Mouse (Mus musculus): ENCODE measurements at regions not wholly inside any gene's neighbourhood (a gene's known extent, or its start where the extent isn't known, plus 50 kb on each side); places are given as distances from the start of the nearest gene placed in this dataset.

DNA sequence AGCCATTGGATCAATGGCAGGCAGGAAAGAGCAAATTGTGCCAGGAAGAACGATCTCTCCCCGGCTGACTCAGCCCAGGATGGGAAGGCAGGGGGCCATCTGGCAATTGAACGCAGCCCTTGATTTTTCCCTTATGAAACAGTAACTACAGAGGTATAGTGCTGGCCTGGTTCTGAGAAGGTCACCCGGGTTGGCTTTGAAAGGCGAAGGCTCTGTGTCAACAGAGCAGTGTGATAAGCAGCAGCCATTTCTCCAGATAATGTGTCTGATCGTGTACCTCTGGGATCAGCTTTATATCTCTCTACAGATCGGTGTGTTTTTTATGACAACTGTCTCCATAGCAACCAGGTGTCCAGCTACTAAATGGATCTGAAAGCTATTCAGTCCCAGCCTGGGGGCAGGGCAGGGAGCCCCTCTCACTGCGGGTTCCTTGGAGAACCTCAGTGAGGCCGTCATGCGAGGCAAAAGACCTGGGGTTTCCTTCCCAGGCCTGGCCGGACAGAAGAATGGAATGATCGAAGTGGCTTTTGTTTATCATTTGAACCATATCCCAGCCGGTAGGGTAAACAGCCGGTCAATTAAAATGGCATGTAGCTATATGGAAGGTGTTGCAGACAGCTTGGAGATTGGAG, 67.8 kb upstream of the Irf2bp2 start:
- Histone ChIP-seq H3K9ac (replicated peaks) (no peak overlapping the region), H3K9me3 (no peaks in the 10 kb centered on the region), H3K27ac (replicated peaks) (peak overlapping the region; percentile 86), H3K4me3 (no peak overlapping the region), H3K4me2 (replicated peaks) (peak overlapping the region; percentile 25), H3K4me1 (peaks cover 71% of the 10 kb centered on the region), H3K27me3 (no peaks in the 10 kb centered on the region), H3K36me3 (no peaks in the 10 kb centered on the region)
- 17% methylated on average over 14 of the region's 14 CpGs for WGBS
- 0 out of 2 replicates have a peak, but pooled peaks have one; percentile 12 for ATAC-seq (replicated peaks)

DNA sequence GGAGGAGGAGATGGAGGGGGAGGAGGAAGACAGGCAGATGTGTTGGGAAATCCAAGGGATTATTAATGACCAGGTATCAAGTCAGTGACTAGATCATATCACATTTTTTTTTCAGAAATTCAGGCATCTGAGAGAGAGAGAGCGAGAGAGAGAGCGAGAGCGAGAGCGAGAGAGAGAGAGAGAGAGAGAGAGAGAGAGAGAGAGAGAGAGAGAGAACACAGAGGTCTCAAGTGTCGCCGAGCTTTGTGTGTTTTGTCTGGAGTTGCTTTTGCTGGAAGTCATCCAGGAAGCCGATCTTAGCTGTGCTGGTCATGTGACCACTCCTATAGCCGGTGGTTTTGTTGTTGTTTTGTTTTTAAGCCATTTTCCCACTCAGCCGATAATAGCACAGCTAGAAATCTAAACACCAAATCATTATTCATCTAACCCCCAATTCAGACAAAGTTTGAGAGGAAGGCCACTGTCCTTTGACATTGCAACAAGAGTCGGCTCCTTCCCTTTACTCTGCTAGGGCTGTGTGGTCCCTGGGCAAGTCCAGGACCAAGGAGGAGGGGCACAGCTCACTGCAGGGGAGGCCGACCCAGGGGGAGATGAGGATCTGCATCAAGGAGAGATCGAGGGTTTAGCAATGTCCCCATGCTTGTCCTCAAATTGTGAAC, 67.0 kb upstream of the Irf2bp2 start:
- H3K9me3 ChIP-seq: no peaks in the 10 kb centered on the region
- no peaks in the 10 kb centered on the region for H3K27me3 ChIP-seq
- no peak overlapping the region for H3K4me3 ChIP-seq
- 0% methylated on average over 11 of the region's 12 CpGs for WGBS
- H3K9ac ChIP-seq (replicated peaks): peak overlapping the region; percentile 35
- peak; percentile 27; the same call in 1 of the 2 replicates for ATAC-seq (replicated peaks)
- no peaks in the 10 kb centered on the region for H3K36me3 ChIP-seq
- H3K4me1 ChIP-seq: peaks cover 65% of the 10 kb centered on the region
- H3K4me2 ChIP-seq (replicated peaks): peak overlapping the region; percentile 25
- H3K27ac ChIP-seq (replicated peaks): peak overlapping the region; percentile 86

DNA sequence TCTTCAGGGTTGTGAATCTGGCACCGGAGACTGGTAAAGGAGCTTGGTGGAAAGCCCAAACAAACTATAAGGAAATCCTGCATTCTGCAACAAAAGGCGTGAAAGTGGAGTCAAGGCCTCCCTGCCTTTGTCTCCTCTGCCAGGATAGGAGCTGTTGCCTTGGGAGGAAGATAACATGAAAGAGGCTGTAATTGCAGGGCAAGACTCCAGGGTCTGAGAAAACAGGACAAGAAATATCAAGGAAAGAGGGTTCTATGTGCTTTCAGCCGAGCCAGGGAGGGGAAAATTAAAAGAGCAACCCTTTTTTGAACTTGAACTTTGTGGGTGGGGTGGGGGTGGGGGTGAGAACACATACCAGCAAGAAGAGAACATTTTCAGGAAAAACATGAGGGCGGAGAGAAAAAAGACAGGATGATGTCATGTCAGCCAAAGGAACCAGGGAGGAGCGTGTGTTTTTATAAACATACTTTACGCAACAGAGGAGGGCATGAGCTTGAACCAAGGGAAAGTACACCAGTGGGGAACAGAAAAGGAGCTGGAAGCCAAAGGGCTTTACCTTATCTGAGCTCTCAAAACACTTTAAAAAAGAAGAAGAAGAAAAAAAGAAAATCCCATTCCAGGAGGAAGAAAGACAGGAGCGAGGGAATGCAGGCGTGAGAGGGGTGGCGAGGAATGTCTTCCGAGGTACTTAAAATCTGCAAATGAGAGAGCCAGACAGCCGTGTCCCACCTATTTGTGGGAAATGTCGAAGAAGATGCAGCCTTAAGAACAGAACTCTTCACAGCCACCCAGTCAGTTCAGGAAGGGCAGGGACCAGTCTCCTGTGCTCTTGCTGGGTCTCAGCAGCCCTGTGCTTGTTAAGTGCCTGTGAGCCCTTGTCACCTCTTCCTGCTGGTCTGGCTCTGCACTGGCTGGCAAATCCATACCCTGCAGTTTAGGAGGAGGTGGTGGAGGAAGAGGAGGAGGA, 66.2 kb upstream of the Irf2bp2 start:
- H3K4me3 ChIP-seq: no peak overlapping the region

DNA sequence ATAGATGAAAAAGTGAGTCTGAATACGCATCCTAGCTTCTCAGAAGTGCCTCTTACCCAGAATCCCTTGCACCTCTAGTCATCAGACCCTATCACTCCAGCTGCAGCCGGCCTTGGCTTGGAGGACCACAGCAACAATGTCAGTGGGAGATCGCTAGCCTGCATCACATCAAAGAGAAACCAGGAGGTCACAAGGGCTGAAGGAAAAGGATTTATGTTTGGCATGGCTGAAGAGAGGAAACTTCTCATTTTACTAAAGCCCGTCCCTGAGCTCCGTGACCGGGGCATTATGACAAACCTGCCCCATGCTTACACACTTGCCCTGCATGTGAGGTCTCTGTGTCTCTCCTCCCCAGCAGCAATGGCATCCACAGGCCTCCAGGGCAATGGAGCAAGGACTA, 63.8 kb upstream of the Irf2bp2 start:
- Histone ChIP-seq H3K4me2 (replicated peaks) (no peak overlapping the region), H3K27ac (replicated peaks) (no peak overlapping the region), H3K9me3 (no peaks in the 10 kb centered on the region), H3K27me3 (no peaks in the 10 kb centered on the region), H3K36me3 (no peaks in the 10 kb centered on the region), H3K4me1 (peaks cover 42% of the 10 kb centered on the region), H3K4me3 (no peak overlapping the region), H3K9ac (replicated peaks) (no peak overlapping the region)
- WGBS: 80% methylated on average over 6 of the region's 6 CpGs
- no peak for ATAC-seq (replicated peaks)

More for the DNA sequence above, 66.2 kb upstream of the Irf2bp2 start:
- 0 out of 2 replicates have a peak, but pooled peaks have one; percentile 15 for ATAC-seq (replicated peaks)
- peak overlapping the region; percentile 25 for H3K4me2 ChIP-seq (replicated peaks)
- H3K4me1 ChIP-seq: peaks cover 57% of the 10 kb centered on the region
- WGBS: 41% methylated on average over 12 of the region's 12 CpGs
- H3K27ac ChIP-seq (replicated peaks): peak overlapping the region; percentile 86
- no peaks in the 10 kb centered on the region for H3K36me3 ChIP-seq
- no peaks in the 10 kb centered on the region for H3K27me3 ChIP-seq
- peak overlapping the region; percentile 35 for H3K9ac ChIP-seq (replicated peaks)
- no peaks in the 10 kb centered on the region for H3K9me3 ChIP-seq

DNA sequence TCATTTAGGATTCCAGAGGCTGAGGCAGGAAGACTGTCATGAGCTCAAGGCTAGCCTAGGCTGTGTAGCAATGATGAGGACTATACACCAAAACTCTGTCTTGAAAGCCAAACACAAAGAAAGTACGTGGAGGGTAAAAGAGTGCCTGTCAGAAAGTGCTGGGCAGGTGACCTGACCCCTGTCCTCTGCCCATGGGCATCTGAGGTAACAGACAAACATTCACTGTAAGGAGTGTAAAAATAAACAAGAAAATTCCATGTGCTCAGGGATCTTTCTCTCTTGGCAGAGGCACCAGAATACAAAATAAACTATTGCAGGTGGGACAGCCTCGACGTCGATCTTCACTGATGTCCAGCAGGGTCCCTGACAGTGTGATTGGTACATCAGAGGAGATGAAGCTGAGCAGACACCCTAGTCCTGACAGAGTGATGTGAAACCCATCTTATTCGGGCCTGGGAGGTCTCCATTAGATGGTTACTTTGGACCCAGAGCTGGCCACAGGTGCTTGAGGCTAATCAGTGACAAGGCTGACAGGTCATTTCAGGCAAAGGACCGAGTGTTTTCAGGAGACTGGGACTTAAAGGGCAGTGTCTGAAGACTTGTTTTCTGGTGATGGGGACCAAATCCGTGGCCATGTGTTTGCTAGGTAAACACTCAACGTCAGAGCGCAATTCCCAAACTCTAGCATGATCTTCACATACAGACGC, 62.9 kb upstream of the Irf2bp2 start:
- Histone ChIP-seq H3K4me3 (no peak overlapping the region), H3K9me3 (no peaks in the 10 kb centered on the region), H3K4me1 (peaks cover 34% of the 10 kb centered on the region), H3K9ac (replicated peaks) (no peak overlapping the region), H3K36me3 (no peaks in the 10 kb centered on the region), H3K27ac (replicated peaks) (no peak overlapping the region), H3K4me2 (replicated peaks) (no peak overlapping the region), H3K27me3 (no peaks in the 10 kb centered on the region)
- WGBS: 87% methylated on average over 10 of the region's 10 CpGs
- ATAC-seq (replicated peaks): no peak

DNA sequence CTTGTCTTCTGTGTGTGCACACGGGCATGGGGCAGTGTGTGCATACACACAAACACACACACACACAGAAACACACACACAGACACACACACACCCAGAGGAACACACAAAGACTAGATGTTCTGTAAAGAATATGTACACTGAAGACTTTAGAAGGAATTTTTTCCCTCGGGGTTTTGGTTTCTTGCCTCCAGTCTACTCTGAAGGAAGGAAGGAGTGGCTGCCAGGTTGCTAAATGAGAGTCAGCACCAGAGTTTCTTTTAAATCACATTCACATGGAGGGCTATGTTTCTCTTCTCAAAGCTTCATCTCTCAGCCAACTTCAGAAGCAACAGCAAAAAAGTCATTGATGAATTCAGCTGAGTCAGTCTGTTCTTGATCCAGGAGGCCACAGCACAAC, 61.8 kb upstream of the Irf2bp2 start:
- no peak overlapping the region for H3K27ac ChIP-seq (replicated peaks)
- no peak overlapping the region for H3K4me2 ChIP-seq (replicated peaks)
- no peaks in the 10 kb centered on the region for H3K27me3 ChIP-seq
- H3K4me3 ChIP-seq: no peak overlapping the region
- H3K4me1 ChIP-seq: peaks cover 22% of the 10 kb centered on the region
- WGBS: 79% methylated on average over 2 of the region's 2 CpGs
- ATAC-seq (replicated peaks): no peak
- no peaks in the 10 kb centered on the region for H3K9me3 ChIP-seq
- H3K9ac ChIP-seq (replicated peaks): no peak overlapping the region
- H3K36me3 ChIP-seq: no peaks in the 10 kb centered on the region

DNA sequence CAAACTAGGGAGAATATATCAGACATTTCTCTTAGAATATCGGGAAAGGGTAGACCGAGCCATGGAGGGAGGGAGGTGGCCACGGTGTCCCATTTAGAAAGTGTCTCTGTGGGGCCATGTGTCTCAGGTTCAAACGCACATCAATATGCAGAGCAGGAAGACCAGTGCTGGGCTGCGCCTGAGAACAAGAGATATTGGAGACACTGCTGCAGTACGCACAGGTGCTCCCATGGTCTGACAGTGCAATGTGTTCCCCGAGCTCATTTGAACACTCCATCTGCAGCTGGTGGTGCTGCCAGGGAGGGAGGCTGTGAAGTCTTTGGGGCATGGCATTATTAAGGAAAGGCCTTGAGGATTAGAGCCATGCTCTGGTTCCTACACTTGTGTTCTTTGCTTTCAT, 60.6 kb upstream of the Irf2bp2 start:
- Histone ChIP-seq H3K4me1 (peaks cover 10% of the 10 kb centered on the region), H3K9me3 (no peaks in the 10 kb centered on the region), H3K27ac (replicated peaks) (peak overlapping the region; percentile 55), H3K4me3 (no peak overlapping the region), H3K9ac (replicated peaks) (0 out of 2 replicates have a peak overlapping the region, but pooled peaks have one; percentile 21), H3K4me2 (replicated peaks) (no peak overlapping the region), H3K27me3 (no peaks in the 10 kb centered on the region), H3K36me3 (no peaks in the 10 kb centered on the region)
- WGBS: 71% methylated on average over 7 of the region's 7 CpGs
- no peak for ATAC-seq (replicated peaks)

DNA sequence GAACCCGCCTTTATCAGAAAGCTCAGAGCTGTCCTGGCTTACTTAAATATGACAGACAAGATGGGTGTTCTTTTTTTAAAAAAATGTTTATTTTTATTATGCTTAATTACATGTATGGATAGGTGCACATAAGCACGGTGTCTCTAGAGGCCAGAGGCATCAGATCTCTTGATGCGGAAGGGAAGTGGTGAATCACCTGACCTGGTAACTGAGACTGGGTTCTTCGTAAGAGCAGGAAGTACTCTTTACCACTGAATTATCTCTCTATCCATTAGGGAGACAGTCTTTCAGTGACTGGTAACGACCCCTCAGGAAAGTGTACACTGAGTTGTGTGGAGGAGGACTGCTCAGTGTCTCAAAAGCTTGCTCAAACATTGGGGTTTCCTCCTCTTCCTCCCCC, 58.4 kb upstream of the Irf2bp2 start:
- H3K36me3 ChIP-seq: no peaks in the 10 kb centered on the region
- H3K27me3 ChIP-seq: no peaks in the 10 kb centered on the region
- H3K4me1 ChIP-seq: peaks cover 9% of the 10 kb centered on the region; the same call in 1 of the 2 replicates
- no peak overlapping the region for H3K9ac ChIP-seq (replicated peaks)
- WGBS: 84% methylated on average over 5 of the region's 5 CpGs
- no peak overlapping the region for H3K4me2 ChIP-seq (replicated peaks)
- no peaks in the 10 kb centered on the region for H3K9me3 ChIP-seq
- ATAC-seq (replicated peaks): no peak
- no peak overlapping the region for H3K4me3 ChIP-seq
- H3K27ac ChIP-seq (replicated peaks): no peak overlapping the region

DNA sequence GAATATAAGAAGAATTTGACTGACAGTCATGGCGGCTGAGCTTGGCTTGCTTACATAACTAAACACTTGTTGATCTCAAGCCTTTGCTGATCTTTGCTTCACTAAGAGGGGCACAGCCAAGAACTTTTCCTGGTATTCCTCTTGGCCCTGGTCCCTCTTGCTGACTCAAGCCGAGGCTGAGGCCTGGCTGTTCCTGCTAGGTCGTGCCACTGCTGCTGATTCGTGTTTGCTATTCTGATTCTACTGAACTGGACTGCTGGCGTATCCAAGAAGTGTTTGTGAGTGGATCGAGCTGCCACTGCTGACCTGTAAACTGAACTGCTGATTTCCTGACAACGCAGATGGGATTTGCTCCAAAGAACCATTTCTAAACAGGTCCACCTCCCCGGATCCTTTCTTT, 57.2 kb upstream of the Irf2bp2 start:
- Histone ChIP-seq H3K27me3 (no peaks in the 10 kb centered on the region), H3K4me1 (peaks cover 9% of the 10 kb centered on the region; the same call in 1 of the 2 replicates), H3K36me3 (no peaks in the 10 kb centered on the region), H3K9me3 (no peaks in the 10 kb centered on the region), H3K9ac (replicated peaks) (no peak overlapping the region), H3K27ac (replicated peaks) (no peak overlapping the region), H3K4me3 (no peak overlapping the region), H3K4me2 (replicated peaks) (no peak overlapping the region)
- ATAC-seq (replicated peaks): no peak
- 89% methylated on average over 8 of the region's 8 CpGs for WGBS

DNA sequence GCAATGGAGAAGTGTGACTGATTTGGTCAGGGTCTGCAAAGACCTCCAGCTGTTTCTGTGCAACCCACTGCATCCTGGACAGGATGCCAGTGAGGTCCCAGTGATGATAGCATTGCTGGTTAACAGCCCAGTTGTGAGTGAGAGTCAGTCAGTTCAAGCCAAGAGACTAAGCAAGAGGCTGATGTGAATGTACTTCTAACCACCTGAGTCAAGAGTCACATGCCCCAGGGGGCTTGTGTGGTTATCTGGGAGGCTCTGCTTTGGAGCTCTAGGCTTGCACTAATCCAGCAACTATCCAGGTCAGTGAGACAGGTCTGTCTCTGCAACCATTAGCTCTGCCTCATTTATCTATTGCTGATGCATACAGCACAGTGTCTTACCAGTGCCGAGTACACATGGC, 55.5 kb upstream of the Irf2bp2 start:
- no peaks in the 10 kb centered on the region for H3K36me3 ChIP-seq
- peaks cover 5% of the 10 kb centered on the region; the same call in 1 of the 2 replicates for H3K4me1 ChIP-seq
- 94% methylated on average over 1 of the region's 1 CpGs for WGBS
- no peaks in the 10 kb centered on the region for H3K9me3 ChIP-seq
- H3K27ac ChIP-seq (replicated peaks): no peak overlapping the region
- H3K4me3 ChIP-seq: no peak overlapping the region
- no peak for ATAC-seq (replicated peaks)
- H3K9ac ChIP-seq (replicated peaks): no peak overlapping the region
- no peaks in the 10 kb centered on the region for H3K27me3 ChIP-seq
- H3K4me2 ChIP-seq (replicated peaks): no peak overlapping the region

DNA sequence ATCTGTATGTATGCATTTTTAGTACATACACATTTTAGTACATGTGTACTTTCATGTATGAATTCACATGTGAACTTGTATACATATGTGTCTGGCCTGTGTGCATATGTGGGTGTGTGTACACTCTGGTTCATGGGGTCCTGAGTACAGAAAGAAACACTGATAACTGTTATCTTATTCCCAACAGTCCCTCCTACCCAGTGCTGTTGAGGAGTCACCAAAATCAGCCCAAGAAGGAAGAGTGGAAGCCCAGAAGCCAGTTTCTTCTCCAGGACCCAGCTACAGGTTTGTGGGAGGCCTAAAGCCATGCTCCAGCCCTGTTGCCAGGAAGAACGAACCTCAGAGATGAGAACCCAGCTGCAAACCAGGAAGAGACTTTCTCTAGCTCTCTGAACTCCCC, 53.6 kb upstream of the Irf2bp2 start:
- H3K4me3 ChIP-seq: no peak overlapping the region
- H3K9me3 ChIP-seq: no peaks in the 10 kb centered on the region
- WGBS: 48% methylated on average over 1 of the region's 1 CpGs
- H3K36me3 ChIP-seq: no peaks in the 10 kb centered on the region
- no peak for ATAC-seq (replicated peaks)
- no peak overlapping the region for H3K4me2 ChIP-seq (replicated peaks)
- no peaks in the 10 kb centered on the region for H3K27me3 ChIP-seq
- no peak overlapping the region for H3K9ac ChIP-seq (replicated peaks)
- no peak overlapping the region for H3K27ac ChIP-seq (replicated peaks)
- H3K4me1 ChIP-seq: no peaks in the 10 kb centered on the region

Data from forebrain, embryonic 15.5 days (tissue).